In the genomic region with DNA sequence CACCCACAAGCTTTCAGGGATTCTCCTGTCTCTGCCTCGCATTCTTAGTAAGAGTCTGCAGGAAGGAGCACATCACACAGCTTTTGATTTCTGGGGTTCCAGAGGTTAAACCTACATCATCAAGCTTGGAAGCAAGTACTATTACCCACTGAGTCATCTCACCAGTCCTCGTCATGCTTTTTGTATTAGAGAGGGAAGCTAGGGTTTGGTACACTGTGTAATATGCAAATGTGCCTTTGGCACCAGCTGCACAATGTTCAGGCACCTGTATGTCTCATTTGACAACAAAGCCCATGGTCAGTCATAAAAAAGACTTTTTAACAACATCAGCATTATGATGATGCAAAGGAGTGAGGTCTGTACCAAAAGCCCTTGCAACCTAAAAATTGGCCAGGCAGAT, we compare ENCODE assay signal across 21 mouse cellular contexts. TPM values are rescaled to one million over a fixed set of nuclear protein-coding genes. Genes with fewer than 3 reads are reported as not detected.
DNase-seq lines count a peak whose midpoint lies in the region; TF ChIP-seq lines count a peak whose summit lies in the region.
"Had no signal": no experiment of that assay in that cellular context is flagged by ENCODE, and none has a peak within 500 bp of the region (broad histone marks: within the 10 kb centered on the region; RNA-seq: fewer than 3 reads in every experiment).

No protein-coding gene starts in this region.

- in situ Hi-C loops in CH12.LX (cut with MboI; ENCODE audit: low pct_ligation_motif_present, low pct_unique_long_range_greater_than_20kb, low sequenced_read_pairs): no loop called here

- H3K27ac ChIP-seq in CH12.LX (ENCODE audit: insufficient read depth, low read depth): no peak overlapping the region

- DNase-seq in embryo, embryonic 10 days (ENCODE audit: low spot score): peak; percentile 0
- DNase-seq in embryo, embryonic 9.5 days (ENCODE audit: extremely low spot score): no peak
- DNase-seq in heart, adult 11 months: peak; percentile 17
- DNase-seq in heart, adult 8-10 months (ENCODE audit: low spot score): no peak
- DNase-seq in A20 (ENCODE audit: low read depth, low spot score) (peak; percentile 75), CH12.LX (ENCODE audit: extremely low read depth) (peak; percentile 58), liver (no peak)
- no peak for DNase-seq in ovary, postnatal 36 days (ENCODE audit: low spot score)
- DNase-seq: adrenal gland, adult 2 months; adrenal gland, adult 8-10 months; adrenal gland, postnatal 10 days; adrenal gland, postnatal 14 days; adrenal gland, postnatal 25 days; adrenal gland, postnatal 36 days; B cell, adult 2 months; cerebellum, adult 11 months; cerebellum, adult 11-12 months; cerebellum, adult 18-20 months; cerebellum, adult 2 months had no signal

- no peak for TF ChIP-seq CTCF in CH12.LX (conservative IDR thresholded peaks at IDR 0.05 in 1 of 2, IDR thresholded peaks at IDR 0.05 in 1 of 2; ENCODE audit: low read depth in 2 of 2, low read length in 2 of 2)

- no peak overlapping the region for H3K4me2 ChIP-seq in CH12.LX (ENCODE audit: insufficient read depth, low read depth, poor library complexity, severe bottlenecking)

- TF ChIP-seq POLR2A in CH12.LX (IDR thresholded peaks at IDR 0.05; ENCODE audit: low read depth, low read length): no peak

- peaks cover 5 to 9% of the 10 kb centered on the region in 2 experiments for H3K36me3 ChIP-seq in CH12.LX (replicated peaks in 1 of 2; ENCODE audit: control insufficient read depth in 1 of 2, insufficient read depth in 1 of 2, low read length in 1 of 2)

- peaks cover 4 to 9% of the 10 kb centered on the region in 2 experiments; a peak in 3 of 4 replicates for H3K4me1 ChIP-seq in CH12.LX (ENCODE audit: control insufficient read depth in 1 of 2, insufficient read depth in 2 of 2)

- no peak for TF ChIP-seq RAD21 in CH12.LX (IDR thresholded peaks at IDR 0.05; ENCODE audit: low read depth, low read length)

- peaks cover 5% of the 10 kb centered on the region for H3K9me3 ChIP-seq in CH12.LX (replicated peaks; ENCODE audit: low read length)
- H3K9me3 ChIP-seq: G1E had no signal

- no peak overlapping the region for H3K9ac ChIP-seq in CH12.LX (ENCODE audit: insufficient read depth, low read depth)

- dilution Hi-C loops in CH12.LX (cut with MboI; ENCODE audit: extremely low pct_ligation_motif_present, extremely low pct_unique_long_range_greater_than_20kb, low sequenced_read_pairs): no loop called here

- no peak overlapping the region for H3K4me3 ChIP-seq in CH12.LX (replicated peaks in 1 of 3; ENCODE audit: low read depth in 2 of 3, low read length in 2 of 3, poor library complexity in 1 of 3)

- TF ChIP-seq EP300 in CH12.LX (IDR thresholded peaks at IDR 0.05; ENCODE audit: low read length): no peak

- no peaks in the 10 kb centered on the region for H3K79me2 ChIP-seq in CH12.LX (replicated peaks; ENCODE audit: control insufficient read depth, extremely low read depth, insufficient read depth, poor library complexity, severe bottlenecking)

- no peaks in the 10 kb centered on the region for H3K27me3 ChIP-seq in CH12.LX (replicated peaks)
- H3K27me3 ChIP-seq: Patski had no signal

TF ChIP-seq in CH12.LX, 34 proteins besides CTCF, POLR2A, EP300 and RAD21:
- TF ChIP-seq ETS1 (conservative IDR thresholded peaks at IDR 0.05; ENCODE audit: low read depth, low read length) (peak; percentile 43; the same call in 1 of the 2 replicates), SMC3 (IDR thresholded peaks at IDR 0.05; ENCODE audit: low read depth, low read length) (no peak), MEF2A (IDR thresholded peaks at IDR 0.05; ENCODE audit: borderline replicate concordance, low read depth, low read length) (no peak), POLR2AphosphoS2 (IDR thresholded peaks at IDR 0.05; ENCODE audit: low read depth, low read length) (no peak), CHD2 (IDR thresholded peaks at IDR 0.05; ENCODE audit: low read length) (no peak), UBTF (IDR thresholded peaks at IDR 0.05; ENCODE audit: low read depth, low read length) (no peak), E2F4 (IDR thresholded peaks at IDR 0.05; ENCODE audit: insufficient replicate concordance, low read depth, low read length) (no peak), JUND (conservative IDR thresholded peaks at IDR 0.05; ENCODE audit: low read depth, low read length) (0 out of 2 replicates have a peak, but pooled peaks have one; percentile 35), BHLHE40 (IDR thresholded peaks at IDR 0.05; ENCODE audit: low read depth, low read length) (peak; percentile 15; the same call in 1 of the 2 replicates), USF2 (conservative IDR thresholded peaks at IDR 0.05; ENCODE audit: low read depth, low read length) (no peak)

RNA-seq across cellular contexts. Expression of a gene that starts 25.2 kb away (rescaled TPM):
- 100 to 1,000 TPM; 140 to 155 (median 148) TPM for total RNA-seq in heart, adult 8-10 months (2022)
- total RNA-seq in CH12.LX (2012; rRNA removed): 15.6 and 19.0 TPM in 2 replicates
- total RNA-seq in CH12.LX (2014; rRNA removed): 12.3 and 14.1 TPM in 2 replicates
- polyA plus RNA-seq in CH12.LX (2012; ENCODE audit: insufficient read length, low read depth): 11.1 and 13.3 TPM in 2 replicates

Comparison
In these comparisons a context has a peak if more than half of its experiments do, and no peak if none do; other contexts are left out.
1. DNase-seq: peak in embryo, embryonic 10 days (single experiment), heart, adult 11 months (single experiment), A20 (single experiment) and CH12.LX (single experiment); none in embryo, embryonic 9.5 days (single experiment), heart, adult 8-10 months (single experiment), ovary, postnatal 36 days (single experiment) and liver (single experiment).
2. RNA of a gene that starts 25.2 kb away (total RNA-seq): 140 to 155 TPM in heart, adult 8-10 months; 12.3 to 19.0 TPM in CH12.LX; every median in the first group is over 4 times any median in the second.